Mouse (Mus musculus): ENCODE data around the gene Vwa7. TPM values are rescaled to one million over a fixed set of nuclear protein-coding genes. Genes with fewer than 3 reads are reported as not detected.
A peak's percentile ranks its signal among the peaks of the same experiment; 100 is the strongest.
"Not testable (repeated sequence)": the region's sequence is repeated elsewhere in the genome, so short reads cannot be mapped to it uniquely, and the experiment has no call there.

Gene Vwa7
- polyA plus RNA-seq, 1 experiment = 0.72 TPM

GRCm38 (mm10) chr17:35001452-35002152 lies 14.8 kb upstream of the Vwa7 start:
- TF ChIP-seq POLR2A (IDR thresholded peaks at IDR 0.05; ENCODE audit: low read depth, low read length) = 0 out of 2 replicates have a peak, but pooled peaks have one; percentile 14
- TF ChIP-seq CTCF (IDR thresholded peaks at IDR 0.05; ENCODE audit: extremely low read depth, insufficient read depth, insufficient read length, insufficient replicate concordance) = no peak
- H3K36me3 ChIP-seq (ENCODE audit: control insufficient read depth, insufficient read depth, low read length) = peaks cover 33% of the 10 kb centered on the region
- WGBS = under 1% methylated on average over 35 of the region's 35 CpGs
- peak overlapping the region; percentile 100 for H3K27ac ChIP-seq (ENCODE audit: insufficient read depth, low read length)
- H3K27me3 ChIP-seq (ENCODE audit: control insufficient read depth, insufficient read depth, low read length) = no peaks in the 10 kb centered on the region
- peak in 1 of 2 experiments; percentile 39 for DNase-seq (ENCODE audit: low read depth in 1 of 2, low spot score in 2 of 2)
- H3K4me1 ChIP-seq (ENCODE audit: control insufficient read depth, insufficient read depth, insufficient read length) = no peaks in the 10 kb centered on the region; the same call in 1 of the 2 replicates
- peak overlapping the region; percentile 86 for H3K4me3 ChIP-seq (ENCODE audit: extremely low read depth, insufficient read depth, insufficient read length)

- Histone ChIP-seq H3K4me1 (ENCODE audit: control insufficient read depth, insufficient read depth, insufficient read length) (no peaks in the 10 kb centered on the region; the same call in 1 of the 2 replicates), H3K27me3 (ENCODE audit: control insufficient read depth, insufficient read depth, low read length) (no peaks in the 10 kb centered on the region), H3K36me3 (ENCODE audit: control insufficient read depth, insufficient read depth, low read length) (peaks cover 33% of the 10 kb centered on the region), H3K27ac (ENCODE audit: insufficient read depth, low read length) (peak overlapping the region; percentile 100), H3K4me3 (ENCODE audit: extremely low read depth, insufficient read depth, insufficient read length) (peak overlapping the region; percentile 86)
- TF ChIP-seq POLR2A (IDR thresholded peaks at IDR 0.05; ENCODE audit: low read depth, low read length) = no peak
- TF ChIP-seq CTCF (IDR thresholded peaks at IDR 0.05; ENCODE audit: extremely low read depth, insufficient read depth, insufficient read length, insufficient replicate concordance) = no peak
- no peak for DNase-seq (ENCODE audit: low read depth in 1 of 2, low spot score in 2 of 2)
- 3% methylated on average over 12 of the region's 12 CpGs for WGBS
Measured at GRCm38 (mm10) chr17:35002153-35002865, 14.1 kb upstream of the Vwa7 start.

- 38% methylated on average over 9 of the region's 9 CpGs for WGBS
- TF ChIP-seq CTCF (IDR thresholded peaks at IDR 0.05; ENCODE audit: extremely low read depth, insufficient read depth, insufficient read length, insufficient replicate concordance) (no peak), POLR2A (IDR thresholded peaks at IDR 0.05; ENCODE audit: low read depth, low read length) (no peak)
- peak overlapping the region; percentile 18 for H3K4me3 ChIP-seq (ENCODE audit: extremely low read depth, insufficient read depth, insufficient read length)
- no peaks in the 10 kb centered on the region for H3K4me1 ChIP-seq (ENCODE audit: control insufficient read depth, insufficient read depth, insufficient read length)
- H3K27me3 ChIP-seq (ENCODE audit: control insufficient read depth, insufficient read depth, low read length) = no peaks in the 10 kb centered on the region
- DNase-seq (ENCODE audit: low read depth in 1 of 2, low spot score in 2 of 2) = no peak
- H3K36me3 ChIP-seq (ENCODE audit: control insufficient read depth, insufficient read depth, low read length) = peaks cover 29% of the 10 kb centered on the region
- H3K27ac ChIP-seq (ENCODE audit: insufficient read depth, low read length) = peak overlapping the region; percentile 100
Measured at GRCm38 (mm10) chr17:35003022-35003838, 13.1 kb upstream of the Vwa7 start.

- no peaks in the 10 kb centered on the region for H3K4me1 ChIP-seq (ENCODE audit: control insufficient read depth, insufficient read depth, insufficient read length)
- H3K27me3 ChIP-seq (ENCODE audit: control insufficient read depth, insufficient read depth, low read length) = no peaks in the 10 kb centered on the region
- no peak for TF ChIP-seq POLR2A (IDR thresholded peaks at IDR 0.05; ENCODE audit: low read depth, low read length)
- no peak for TF ChIP-seq CTCF (IDR thresholded peaks at IDR 0.05; ENCODE audit: extremely low read depth, insufficient read depth, insufficient read length, insufficient replicate concordance)
- 96% methylated on average over 17 of the region's 17 CpGs for WGBS
- DNase-seq (ENCODE audit: low read depth in 1 of 2, low spot score in 2 of 2) = no peak
- peaks cover 30% of the 10 kb centered on the region for H3K36me3 ChIP-seq (ENCODE audit: control insufficient read depth, insufficient read depth, low read length)
- no peak overlapping the region for H3K4me3 ChIP-seq (ENCODE audit: extremely low read depth, insufficient read depth, insufficient read length)
- H3K27ac ChIP-seq (ENCODE audit: insufficient read depth, low read length) = no peak overlapping the region
Measured at GRCm38 (mm10) chr17:35004075-35004717, 12.2 kb upstream of the Vwa7 start.

- H3K4me1 ChIP-seq (ENCODE audit: control insufficient read depth, insufficient read depth, insufficient read length) = no peaks in the 10 kb centered on the region
- no peak for TF ChIP-seq POLR2A (IDR thresholded peaks at IDR 0.05; ENCODE audit: low read depth, low read length)
- no peak for TF ChIP-seq CTCF (IDR thresholded peaks at IDR 0.05; ENCODE audit: extremely low read depth, insufficient read depth, insufficient read length, insufficient replicate concordance)
- WGBS = 93% methylated on average over 10 of the region's 10 CpGs
- no peak overlapping the region for H3K4me3 ChIP-seq (ENCODE audit: extremely low read depth, insufficient read depth, insufficient read length)
- no peaks in the 10 kb centered on the region for H3K27me3 ChIP-seq (ENCODE audit: control insufficient read depth, insufficient read depth, low read length)
- H3K36me3 ChIP-seq (ENCODE audit: control insufficient read depth, insufficient read depth, low read length) = peaks cover 32% of the 10 kb centered on the region
- H3K27ac ChIP-seq (ENCODE audit: insufficient read depth, low read length) = no peak overlapping the region
- DNase-seq (ENCODE audit: low read depth in 1 of 2, low spot score in 2 of 2) = no peak
Measured at GRCm38 (mm10) chr17:35005158-35005557, 11.2 kb upstream of the Vwa7 start.

- not testable (repeated sequence) for H3K4me1 ChIP-seq (ENCODE audit: control insufficient read depth, insufficient read depth, insufficient read length); DNase-seq (ENCODE audit: low read depth in 1 of 2, low spot score in 2 of 2); H3K27ac ChIP-seq (ENCODE audit: insufficient read depth, low read length); H3K4me3 ChIP-seq (ENCODE audit: extremely low read depth, insufficient read depth, insufficient read length); H3K27me3 ChIP-seq (ENCODE audit: control insufficient read depth, insufficient read depth, low read length)
- 93% methylated on average over 4 of the region's 5 CpGs for WGBS
- peaks cover 39% of the 10 kb centered on the region for H3K36me3 ChIP-seq (ENCODE audit: control insufficient read depth, insufficient read depth, low read length)
Measured at GRCm38 (mm10) chr17:35005902-35006301, 10.5 kb upstream of the Vwa7 start.
